Mouse (Mus musculus) 3134 (cell line): ENCODE data around the gene Erfe.

Experiments
- DNase-seq: peaks from one replicate; pipeline ENCODE4 v3.0.0-alpha.2; 2011; ENCODE audit warnings: low spot score; ENCODE audit not compliant: insufficient read length; ENCODE audit errors: extremely low read depth

The Erfe gene

DNA sequence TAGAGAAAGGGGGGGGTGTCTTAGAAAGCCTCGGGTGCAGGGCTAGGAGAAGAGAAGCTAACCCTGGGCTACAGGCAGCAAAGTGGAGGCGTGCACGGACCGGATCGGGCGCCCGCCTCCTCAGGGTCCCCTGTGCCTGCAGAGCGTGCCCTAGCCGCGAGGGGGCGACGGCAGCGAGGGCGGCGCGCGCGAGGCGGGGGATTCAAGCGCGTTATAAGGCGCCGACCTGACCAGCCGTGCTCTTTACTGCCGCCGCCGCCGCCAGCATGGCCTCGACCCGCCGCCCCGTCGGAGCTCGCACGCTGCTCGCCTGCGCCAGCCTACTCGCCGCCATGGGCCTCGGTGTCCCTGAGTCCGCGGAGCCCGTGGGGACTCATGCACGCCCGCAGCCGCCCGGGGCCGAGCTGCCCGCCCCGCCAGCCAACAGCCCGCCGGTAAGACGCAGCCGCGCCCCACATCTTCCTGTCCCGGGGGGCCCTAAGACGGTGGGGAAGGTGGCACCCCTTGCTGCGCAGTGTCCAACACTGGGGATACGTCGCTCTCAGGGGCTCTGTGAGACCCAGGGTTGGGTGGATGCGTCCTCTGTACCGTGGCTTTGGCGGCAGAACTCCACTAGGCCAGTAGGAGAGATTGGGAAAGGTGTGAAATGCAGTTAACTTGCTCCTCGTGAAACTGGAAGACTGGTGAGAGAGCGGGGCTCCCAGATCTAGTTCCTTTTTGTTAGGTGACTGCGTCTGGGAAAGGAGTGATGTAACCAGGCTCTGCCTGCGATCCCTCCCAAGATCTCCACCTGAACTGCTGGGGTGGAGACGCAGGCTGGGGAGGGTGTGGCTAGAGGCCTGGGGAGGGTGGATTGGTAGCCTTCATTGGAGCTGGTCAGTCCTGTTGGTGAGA is at the start of gene Erfe:
Gene Erfe (plus strand): TSS at position 216 of the 894 bp plus-strand sequence.
- peak; percentile 83 for DNase-seq

DNA sequence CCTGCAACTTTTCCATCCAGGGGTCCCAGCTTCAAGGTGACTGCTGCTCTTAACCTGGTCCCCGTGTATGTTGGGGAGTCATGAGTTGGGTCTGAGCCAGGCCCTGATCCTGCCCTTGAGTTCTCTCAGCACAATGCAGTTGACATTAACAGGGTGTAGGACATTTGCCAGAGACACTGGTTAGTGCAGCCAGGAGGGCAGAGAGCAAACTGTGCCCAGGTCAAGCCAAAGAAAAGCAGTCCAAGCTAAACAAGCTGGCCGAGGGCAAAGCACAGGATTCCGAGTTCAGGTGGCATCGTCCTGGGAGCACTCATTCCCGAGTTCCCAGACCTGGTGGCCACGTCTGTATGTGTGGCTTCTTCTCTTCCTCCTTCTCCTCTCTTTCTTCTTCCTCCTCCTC is 48.6 kb upstream of the Erfe start:
- no peak for DNase-seq

DNA sequence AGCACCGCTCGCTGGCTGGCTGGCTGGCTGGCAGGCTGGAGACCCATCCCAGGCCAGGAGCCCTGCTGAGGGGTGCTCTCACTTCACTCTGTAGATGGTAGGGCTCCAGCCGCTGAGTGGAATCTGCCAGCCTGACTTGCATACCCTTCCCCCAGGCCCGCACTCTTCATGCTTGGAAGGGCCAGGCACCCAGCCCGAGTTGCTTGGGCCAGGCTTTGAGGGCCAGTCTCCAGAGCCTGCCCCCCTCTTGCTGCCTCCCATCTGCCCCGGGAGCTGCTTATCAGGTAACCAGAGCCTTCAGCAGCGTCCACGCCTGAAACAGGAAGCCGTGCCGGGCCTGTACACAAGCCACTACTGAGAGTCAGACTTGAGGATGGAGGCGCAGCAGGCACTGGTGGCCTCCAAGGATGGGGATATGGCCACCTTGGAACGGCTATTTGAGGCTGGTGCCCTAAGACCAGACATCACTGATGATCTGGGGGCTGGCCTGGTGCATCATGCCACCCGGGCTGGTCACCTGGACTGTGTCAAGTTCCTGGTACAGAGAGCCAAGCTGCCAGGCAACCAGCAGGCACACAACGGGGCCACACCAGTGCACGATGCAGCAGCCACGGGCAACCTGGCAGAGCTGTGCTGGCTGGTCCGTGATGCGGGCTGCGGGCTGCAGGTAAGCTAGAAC is 44.3 kb upstream of the Erfe start, which contains the start of gene Espnl:
Gene Espnl (plus strand): TSS at position 316 of the 679 bp plus-strand sequence.
- DNase-seq: no peak

DNA sequence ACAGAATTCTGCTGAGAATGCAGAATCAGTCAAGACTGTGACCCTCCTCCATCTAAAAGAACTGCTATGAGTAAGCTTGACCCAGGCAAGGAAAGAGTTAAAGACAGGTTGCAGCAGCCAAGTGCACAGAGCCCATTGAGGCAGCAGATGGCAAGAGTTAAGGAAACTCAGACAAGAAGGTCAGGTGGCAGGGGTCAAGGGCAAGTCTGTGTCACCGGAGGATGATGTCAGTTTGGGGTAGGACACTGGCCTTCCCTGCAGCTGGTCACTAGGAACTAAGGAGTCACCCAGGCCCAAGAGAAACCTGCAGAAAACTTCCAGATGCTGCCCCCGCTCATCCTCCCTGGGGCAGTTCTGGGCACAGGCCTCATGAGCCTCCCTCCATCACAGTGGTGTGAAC is 41.6 kb upstream of the Erfe start:
- peak; percentile 55 for DNase-seq

DNA sequence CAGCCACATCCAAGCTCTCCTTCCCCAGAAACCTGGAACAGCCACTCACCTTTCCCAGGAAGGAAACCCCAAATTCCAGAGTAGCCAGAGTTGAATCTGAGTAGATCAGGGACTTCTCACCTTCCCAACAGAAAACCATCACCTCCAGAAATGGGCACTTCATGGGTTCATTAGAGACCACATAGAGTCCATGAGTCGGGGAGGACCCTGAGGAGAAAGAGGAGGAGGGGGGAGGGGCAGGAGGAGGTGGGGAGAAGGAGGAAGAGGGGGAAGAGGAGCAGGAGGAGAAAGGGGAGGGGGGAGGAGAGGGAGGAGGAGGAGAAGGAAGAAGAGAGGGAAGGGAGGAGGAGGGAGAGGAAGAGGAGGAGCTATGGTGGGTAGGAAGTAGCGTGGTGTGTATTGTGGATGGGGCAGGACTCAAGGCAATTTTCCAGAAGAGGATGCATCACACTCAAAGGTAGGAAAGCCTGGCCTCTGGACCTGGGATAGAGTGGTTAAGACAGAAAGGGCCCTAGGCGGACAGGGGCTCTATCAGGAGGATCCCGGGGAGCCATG is 40.7 kb upstream of the Erfe start:
- peak; percentile 61 for DNase-seq

DNA sequence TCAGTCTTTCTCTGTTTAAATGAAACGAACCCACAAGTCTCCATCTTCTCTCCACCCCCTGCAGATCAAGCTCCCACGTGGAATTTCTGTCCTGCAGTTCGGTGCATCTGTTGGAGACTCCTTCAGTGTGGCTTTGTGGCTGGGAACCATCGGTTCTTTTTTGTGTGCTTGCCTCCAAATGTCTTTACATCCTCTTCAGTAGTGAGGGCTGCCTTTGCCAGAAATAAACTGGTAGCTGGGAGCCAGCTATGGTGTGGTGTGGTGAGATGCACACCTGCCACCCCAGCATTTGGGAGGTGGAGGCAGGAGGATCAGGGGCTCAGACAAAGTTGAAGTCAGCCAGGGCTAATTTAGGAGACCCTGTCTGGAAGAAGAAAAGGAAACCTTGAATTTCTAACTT is 34.1 kb upstream of the Erfe start:
- no peak for DNase-seq

DNA sequence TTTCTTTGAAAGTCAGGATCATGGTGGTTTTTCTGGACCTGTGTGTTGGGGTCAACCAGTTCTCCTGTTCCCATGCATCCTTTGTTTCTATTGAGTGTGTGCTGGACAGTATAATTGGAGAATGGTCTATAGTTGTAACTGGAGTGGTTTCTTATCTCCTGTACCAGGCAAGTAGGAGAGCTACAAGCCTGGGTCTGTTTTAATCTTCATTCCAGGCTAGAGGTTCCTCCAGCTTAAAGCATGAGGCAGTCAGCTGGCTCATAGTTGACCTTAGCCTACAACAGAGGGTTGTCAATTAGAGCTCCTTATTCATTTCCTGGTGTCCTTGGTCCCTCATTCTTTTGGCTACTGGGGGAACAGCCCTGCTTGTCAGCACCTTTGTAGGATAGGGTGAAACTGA is 32.6 kb upstream of the Erfe start:
- DNase-seq: no peak

DNA sequence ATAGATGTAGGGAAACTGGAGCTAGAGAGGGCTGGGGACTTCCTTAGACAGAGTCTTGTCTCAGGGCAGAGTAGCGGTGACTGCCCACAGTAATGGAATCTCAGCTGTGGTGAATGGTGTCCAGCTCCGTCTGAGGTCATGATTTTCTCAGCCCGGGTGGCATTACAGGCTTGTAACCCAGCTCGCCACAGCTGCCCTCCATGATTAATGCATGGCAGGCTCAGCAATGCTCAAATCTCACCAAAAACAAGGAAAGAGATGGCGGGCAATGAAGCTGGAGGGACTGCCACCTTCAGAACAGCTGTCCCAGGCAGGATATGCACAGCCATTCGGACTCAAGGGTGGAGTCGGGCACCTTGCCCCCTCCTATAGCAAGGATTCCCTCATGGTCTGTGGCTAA is 28.9 kb upstream of the Erfe start:
- DNase-seq: no peak

DNA sequence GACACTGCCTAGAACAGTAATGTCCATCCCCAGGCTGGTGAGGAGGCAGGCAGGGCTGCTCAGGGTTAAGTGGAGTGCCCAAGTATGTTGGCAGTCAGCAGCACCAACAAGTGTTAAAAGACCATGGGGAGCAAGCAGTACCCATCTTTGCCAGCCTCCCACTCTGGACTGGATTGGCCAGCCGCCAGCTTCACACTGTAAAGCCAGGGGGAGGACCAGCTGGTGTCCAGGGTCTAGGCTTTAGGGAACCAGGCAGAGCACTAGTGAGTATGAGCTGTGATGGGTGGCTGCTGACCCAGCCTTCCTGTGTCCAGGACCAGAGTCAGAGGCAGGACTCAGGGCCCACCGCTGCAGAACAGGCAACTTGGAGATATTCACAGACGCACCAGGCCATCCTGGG is 22.2 kb upstream of the Erfe start:
- no peak for DNase-seq

DNA sequence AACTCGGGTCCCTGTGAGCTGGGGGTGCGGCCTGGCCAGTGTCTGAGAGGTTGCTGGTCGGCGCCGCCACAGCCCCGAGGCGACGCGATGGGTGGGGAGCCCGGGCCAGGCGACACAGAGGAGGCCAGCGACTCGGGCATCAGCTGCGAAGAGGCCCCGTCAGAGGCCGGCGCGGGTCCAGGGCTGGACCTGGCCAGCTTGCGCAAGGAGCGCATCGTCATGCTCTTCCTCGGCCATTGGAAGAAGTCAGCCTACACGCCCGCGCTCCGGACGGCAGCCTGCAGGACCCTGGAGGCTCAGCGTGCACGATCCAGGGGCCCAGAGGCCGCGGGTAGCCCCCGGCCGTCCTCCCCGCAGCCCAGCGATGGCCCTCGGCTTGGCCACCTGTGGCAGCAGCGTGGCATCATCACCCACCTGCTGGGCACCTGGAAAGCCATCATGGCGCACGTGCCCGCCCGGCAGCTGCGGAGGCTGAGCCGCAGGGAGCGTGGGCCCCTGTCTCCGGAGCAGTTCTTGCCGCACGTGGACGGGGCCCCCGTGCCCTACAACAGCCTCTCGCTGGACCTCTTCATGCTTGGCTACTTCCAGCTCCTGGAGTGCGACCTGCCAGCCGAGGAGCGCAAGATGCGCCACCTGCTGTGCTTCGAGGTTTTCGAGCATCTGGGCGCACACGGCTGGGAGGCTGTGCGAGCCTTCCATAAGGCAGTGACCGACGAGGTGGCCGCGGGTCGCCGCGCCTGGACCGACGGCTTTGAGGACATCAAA is 21.1 kb upstream of the Erfe start:
- no peak for DNase-seq

DNA sequence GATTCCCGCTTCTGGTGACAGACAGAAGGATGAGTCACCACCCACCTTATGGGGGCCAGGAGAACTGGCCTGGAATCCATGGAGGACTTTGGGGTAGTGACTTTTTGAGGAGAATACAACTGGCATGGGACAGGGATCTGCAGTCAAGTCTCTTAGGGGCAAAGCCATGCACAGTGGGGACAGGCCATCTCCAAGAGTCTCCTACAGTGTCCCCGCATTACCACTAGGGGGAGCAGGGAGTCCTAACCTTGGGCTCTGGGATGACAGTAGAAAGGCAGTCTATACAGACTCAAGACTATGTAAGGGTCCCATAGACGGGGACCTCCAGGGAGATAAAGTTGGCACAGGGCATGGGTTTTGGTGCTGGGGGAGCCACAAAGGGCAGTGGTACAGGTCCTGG is 19.3 kb upstream of the Erfe start:
- DNase-seq: peak; percentile 54

DNA sequence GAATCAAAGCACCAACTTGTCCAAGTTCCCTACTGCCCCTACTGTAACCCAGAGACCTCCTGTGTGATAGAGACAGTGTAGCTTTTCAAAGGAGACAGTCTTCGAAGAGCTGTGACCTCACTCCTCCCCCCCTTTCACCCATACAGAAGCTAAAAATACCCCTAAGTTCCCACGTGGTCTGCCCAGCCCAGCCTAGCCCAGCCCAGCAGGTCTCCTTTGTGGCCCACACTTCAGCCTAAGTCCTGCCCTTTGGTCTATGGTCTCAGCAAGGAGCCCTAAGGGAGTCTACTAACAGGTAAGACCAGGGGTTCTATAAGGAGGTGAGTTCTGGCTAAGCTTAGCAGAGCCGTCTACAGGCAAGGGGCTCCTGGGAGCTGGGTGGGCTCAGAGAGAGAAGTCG is 15.4 kb upstream of the Erfe start, which contains the start of gene Klhl30:
Gene Klhl30 (plus strand): TSS at position 176 of the 400 bp plus-strand sequence.
- peak; percentile 61 for DNase-seq

DNA sequence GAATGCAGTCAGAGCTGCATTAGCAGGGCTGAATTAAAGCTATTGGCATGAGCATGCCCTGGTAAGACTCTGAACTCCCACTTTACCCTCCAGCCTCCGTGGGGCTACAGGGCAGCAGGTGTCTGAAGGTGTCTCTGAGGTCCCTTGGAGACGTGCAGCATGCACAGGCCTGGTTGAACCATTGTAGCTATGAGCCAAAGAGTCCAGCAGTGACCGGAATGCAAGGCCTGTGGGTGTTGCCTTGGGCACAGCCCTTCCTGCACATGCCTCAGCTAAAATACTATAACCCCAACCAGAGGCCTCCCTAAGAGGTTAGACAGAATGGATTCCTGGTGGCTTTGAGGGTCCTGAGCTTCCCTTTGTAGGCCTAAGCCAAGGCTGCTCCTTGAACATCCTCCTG is 15.0 kb upstream of the Erfe start:
- peak; percentile 65 for DNase-seq

DNA sequence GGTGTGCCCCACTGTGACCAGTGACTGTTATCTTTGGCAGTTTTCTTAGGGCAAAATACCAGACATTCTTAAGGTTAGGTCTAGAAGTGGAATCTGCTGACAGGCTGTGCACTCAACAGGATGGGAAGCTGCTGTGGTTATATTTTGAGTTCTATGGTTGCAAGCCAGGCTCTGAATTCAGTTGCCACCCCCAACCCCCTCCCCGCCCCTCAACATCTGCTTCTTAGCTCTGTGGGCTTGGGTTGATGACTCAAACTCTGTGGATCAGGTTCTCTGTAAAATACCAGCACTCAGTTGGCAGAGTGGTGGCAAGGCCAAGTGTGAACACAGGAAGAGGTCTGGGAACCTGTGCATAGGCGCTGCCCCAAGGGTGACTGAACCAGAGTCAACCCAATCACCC is 14.0 kb upstream of the Erfe start:
- DNase-seq: peak; percentile 93

DNA sequence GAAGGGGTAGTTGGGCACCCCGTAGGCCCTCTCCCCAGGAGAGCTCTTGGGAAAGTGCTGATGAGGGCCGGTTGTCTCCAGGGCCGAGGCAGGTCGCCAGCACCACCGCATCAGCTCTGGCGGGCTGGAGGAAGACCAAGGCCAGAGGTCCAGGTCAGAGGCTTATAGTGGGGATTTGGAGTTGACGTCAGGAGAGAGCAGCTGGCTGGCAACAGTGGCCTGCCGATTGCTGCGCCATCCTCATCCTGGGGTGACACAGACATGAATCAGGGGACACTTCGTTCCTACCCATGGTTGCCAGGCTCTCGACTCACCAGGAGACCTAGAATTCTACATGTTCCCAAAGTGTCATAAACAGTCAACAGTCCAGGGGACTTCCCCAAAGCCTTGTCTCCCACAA is 10.1 kb upstream of the Erfe start:
- DNase-seq: no peak

DNA sequence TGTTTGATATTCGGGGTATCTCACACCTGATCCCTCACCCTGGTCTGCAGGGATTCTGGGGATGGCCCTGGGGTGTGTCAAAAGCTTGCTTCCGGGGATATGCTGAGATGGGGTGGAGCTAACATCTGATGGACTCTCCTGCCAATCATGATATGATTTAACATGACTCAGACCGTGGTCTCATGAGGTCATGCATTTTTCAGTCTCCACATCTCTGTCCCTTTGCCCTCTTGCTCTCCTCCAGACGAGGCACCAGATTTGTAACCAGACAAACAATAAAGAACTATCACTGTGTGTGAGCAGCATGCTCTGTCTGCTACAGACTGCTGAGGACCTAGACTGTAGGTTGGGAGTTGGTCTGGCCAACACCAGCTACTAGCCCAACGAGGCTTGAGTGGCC is 4.1 kb upstream of the Erfe start:
- DNase-seq: peak; percentile 55

DNA sequence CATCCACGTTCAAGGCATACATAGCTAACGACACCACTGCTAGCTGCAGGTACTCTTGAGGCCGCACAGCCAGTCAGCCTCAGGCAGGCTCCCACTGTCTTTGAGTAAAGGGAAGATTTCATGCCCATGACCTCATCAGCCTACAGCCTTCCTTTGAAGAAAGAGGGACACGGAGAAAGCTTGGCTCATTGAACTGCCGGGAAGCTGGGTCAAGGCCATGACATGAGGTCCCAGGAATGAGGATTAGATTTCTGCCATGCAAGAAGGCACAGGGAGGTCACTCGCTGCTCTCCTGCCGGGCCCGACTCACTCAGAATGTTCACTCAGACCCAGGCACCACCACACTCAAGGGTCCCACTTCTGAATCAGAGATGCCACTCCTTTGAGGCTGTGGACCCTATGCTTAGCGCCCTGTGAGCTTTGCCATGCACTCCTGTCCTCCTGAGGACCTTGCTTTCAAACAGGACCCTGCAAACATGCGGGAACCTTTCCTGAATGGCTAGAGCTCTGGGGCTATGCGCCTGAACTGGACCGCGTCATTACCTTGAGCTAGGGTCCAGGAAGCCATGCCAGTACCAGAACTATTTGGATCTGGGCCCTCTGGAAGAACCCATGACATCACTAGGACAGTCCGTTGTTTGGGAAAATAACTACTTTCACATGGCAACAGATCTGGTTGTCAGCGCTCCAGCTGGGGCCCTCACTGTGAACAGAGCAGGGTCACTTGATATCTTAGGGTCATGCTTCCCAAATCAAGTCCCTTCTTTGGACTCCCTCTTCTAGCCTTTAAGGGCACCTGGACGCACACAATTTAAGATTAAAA is 1.2 kb upstream of the Erfe start:
- no peak for DNase-seq

DNA sequence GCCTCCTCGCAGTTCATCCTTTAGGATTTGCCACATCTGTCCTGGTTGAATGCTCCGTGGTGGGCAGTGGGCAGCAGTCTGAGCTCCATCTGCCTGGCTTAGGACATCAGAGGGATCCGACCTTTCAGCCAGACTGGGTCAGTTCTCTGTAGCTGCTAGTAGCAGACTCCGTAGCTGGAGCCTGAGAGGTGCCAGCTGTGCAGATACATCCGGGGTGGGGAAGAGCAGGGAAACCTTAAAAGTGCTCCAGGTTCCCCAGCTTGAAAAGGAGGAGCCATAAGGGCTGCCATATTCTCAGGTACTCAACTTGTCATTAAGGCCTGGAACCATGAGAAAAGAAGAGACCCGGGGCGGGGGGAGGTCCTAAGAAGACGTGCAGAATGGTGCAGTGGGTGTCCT is 415 bp upstream of the Erfe start:
- no peak for DNase-seq

DNA sequence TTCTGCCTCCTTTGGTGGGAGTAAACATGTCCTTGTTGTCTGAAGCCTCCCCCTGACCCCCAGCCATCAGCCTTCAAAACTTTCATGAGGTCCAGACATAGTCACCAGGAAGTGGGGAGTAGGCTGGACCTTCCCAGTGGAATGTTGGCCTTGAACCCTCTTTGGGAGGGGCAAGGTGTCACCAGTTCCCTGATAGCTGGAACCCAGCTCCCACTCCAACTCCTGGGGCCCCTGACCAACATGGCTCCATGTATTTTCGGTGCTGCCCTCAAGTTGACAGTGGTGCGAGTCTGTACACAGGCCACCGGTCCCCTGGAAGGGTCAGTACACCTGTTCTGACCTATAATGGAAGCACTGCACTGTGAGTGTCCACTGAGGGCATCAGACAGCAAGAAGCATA is 1.1 kb downstream of the Erfe start:
- no peak for DNase-seq

DNA sequence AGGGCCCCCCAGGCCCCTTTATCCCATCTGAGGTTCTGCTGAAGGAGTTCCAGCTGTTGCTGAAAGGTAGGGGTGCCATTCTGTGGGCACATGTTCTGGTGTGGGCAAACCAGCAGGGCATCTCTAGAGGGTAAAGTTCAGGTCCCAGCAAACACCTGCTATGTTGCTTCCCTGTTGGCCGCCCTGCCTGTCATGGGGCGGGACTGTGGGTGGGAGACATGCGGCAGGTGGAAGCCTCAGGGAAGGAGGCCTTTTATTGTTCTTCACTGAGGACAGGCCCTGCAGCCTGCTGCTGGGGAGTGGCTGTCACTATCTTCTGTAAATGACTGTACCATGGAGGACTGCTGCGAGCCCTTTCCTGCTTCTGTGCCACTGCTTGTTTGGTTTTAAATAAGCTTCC is 3.2 kb downstream of the Erfe start:
- DNase-seq: no peak
